Mouse (Mus musculus): ENCODE measurements around the gene Arhgef10l. TPM values are rescaled to one million over a fixed set of nuclear protein-coding genes. Genes with fewer than 3 reads are reported as not detected.
A peak's percentile ranks its signal among the peaks of the same experiment; 100 is the strongest.

Gene Arhgef10l
- polyA plus RNA-seq, 1 experiment from 2014 or later, result 5.4 TPM

- Histone ChIP-seq H3K27me3 (replicated peaks; ENCODE audit: control insufficient read depth, insufficient read depth, low read length) (no peaks in the 10 kb centered on the region), H3K4me2 (replicated peaks; ENCODE audit: low read depth) (no peak overlapping the region), H3K4me1 (replicated peaks; ENCODE audit: control insufficient read depth, insufficient read depth, low read length) (no peaks in the 10 kb centered on the region), H3K9me3 (ENCODE audit: control insufficient read depth) (no peaks in the 10 kb centered on the region; the same call in 1 of the 2 replicates), H3K9ac (ENCODE audit: low read depth, low read length) (no peak overlapping the region), H3K36me3 (ENCODE audit: control insufficient read depth, insufficient read depth) (peaks cover 7% of the 10 kb centered on the region), H3K27ac (ENCODE audit: low read depth, low read length) (no peak overlapping the region), H3K4me3 (ENCODE audit: low read depth, low read length) (no peak overlapping the region)
- TF ChIP-seq CTCF (IDR thresholded peaks at IDR 0.05; ENCODE audit: low read depth), result peak; percentile 93
- 30% methylated on average over 11 of the region's 11 CpGs for WGBS
- ATAC-seq, result peak; percentile 59; the same call in 1 of the 2 replicates
Observed at GRCm38 (mm10) chr4:140592217-140592759, 73.5 kb downstream of the Arhgef10l start.

DNA sequence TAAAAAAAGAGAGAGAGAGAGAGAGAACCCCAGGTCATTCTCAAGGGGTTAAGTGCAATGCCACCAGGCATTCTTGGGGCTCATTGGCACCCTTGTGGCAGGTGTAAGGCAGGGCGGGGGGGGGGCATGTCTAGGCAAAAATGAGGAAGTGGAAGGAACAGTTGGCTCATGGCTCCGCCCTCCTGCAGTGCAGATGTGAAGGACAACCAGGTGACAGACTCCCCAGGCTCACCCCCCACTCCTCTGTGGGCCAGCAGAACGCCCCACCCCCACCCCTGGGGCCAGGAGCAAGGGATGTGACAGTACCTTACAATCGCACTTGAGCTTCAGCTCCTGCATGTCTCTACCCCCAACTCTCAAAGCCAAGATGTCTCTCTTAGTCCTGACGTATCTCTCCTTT is 79.3 kb downstream of the Arhgef10l start:
- Histone ChIP-seq H3K27ac (ENCODE audit: low read depth, low read length) (no peak overlapping the region), H3K27me3 (replicated peaks; ENCODE audit: control insufficient read depth, insufficient read depth, low read length) (no peaks in the 10 kb centered on the region), H3K9ac (ENCODE audit: low read depth, low read length) (no peak overlapping the region), H3K36me3 (ENCODE audit: control insufficient read depth, insufficient read depth) (peaks cover 22% of the 10 kb centered on the region), H3K4me3 (ENCODE audit: low read depth, low read length) (no peak overlapping the region), H3K9me3 (ENCODE audit: control insufficient read depth) (no peaks in the 10 kb centered on the region), H3K4me1 (replicated peaks; ENCODE audit: control insufficient read depth, insufficient read depth, low read length) (no peaks in the 10 kb centered on the region), H3K4me2 (replicated peaks; ENCODE audit: low read depth) (no peak overlapping the region)
- no peak for ATAC-seq
- 69% methylated on average over 5 of the region's 5 CpGs for WGBS
- TF ChIP-seq CTCF (IDR thresholded peaks at IDR 0.05; ENCODE audit: low read depth), result no peak

- no peaks in the 10 kb centered on the region for H3K27me3 ChIP-seq (replicated peaks; ENCODE audit: control insufficient read depth, insufficient read depth, low read length)
- WGBS, result 41% methylated on average over 5 of the region's 5 CpGs
- no peaks in the 10 kb centered on the region for H3K4me1 ChIP-seq (replicated peaks; ENCODE audit: control insufficient read depth, insufficient read depth, low read length)
- H3K9ac ChIP-seq (ENCODE audit: low read depth, low read length), result no peak overlapping the region
- H3K4me3 ChIP-seq (ENCODE audit: low read depth, low read length), result no peak overlapping the region
- H3K9me3 ChIP-seq (ENCODE audit: control insufficient read depth), result no peaks in the 10 kb centered on the region
- TF ChIP-seq CTCF (IDR thresholded peaks at IDR 0.05; ENCODE audit: low read depth), result no peak
- H3K4me2 ChIP-seq (replicated peaks; ENCODE audit: low read depth), result no peak overlapping the region
- no peak for ATAC-seq
- no peak overlapping the region for H3K27ac ChIP-seq (ENCODE audit: low read depth, low read length)
- peaks cover 35% of the 10 kb centered on the region for H3K36me3 ChIP-seq (ENCODE audit: control insufficient read depth, insufficient read depth)
Observed at GRCm38 (mm10) chr4:140584240-140584639, 81.6 kb downstream of the Arhgef10l start.

DNA sequence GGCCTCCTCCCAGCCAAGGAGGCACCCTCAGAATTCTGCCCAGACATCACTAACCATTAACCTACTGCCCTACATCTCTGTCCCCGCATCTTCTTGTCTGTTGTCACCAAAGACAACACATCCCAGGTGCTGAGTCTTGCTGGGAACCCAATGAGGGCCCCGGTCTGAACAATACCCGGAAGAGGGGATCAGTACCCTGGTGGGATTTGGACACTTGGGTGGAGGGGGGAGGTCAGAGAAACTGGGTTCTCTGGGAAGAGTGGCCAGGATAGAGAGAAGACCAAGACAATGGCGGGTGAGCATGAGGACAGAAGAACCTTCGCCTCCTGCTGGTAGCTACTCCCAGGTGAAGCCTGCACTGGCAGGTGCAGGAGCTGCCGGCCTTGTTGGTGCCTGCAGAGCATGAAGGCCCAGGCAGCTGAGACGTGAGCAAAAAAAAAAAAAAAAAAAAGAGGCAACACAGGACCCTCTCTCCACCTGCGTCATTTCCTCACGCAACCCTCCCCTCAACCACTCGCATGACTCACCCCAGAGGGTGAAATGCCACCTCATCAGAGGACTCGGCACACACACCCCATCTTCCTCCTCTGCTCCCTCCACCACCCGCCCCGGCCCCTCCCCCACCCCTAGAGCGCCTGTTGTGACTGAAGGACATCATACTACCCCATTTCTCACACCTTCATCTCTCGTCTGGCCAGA is 83.3 kb downstream of the Arhgef10l start:
- H3K27me3 ChIP-seq (replicated peaks; ENCODE audit: control insufficient read depth, insufficient read depth, low read length), result no peaks in the 10 kb centered on the region
- peaks cover 41% of the 10 kb centered on the region for H3K36me3 ChIP-seq (ENCODE audit: control insufficient read depth, insufficient read depth)
- H3K9ac ChIP-seq (ENCODE audit: low read depth, low read length), result no peak overlapping the region
- no peaks in the 10 kb centered on the region for H3K4me1 ChIP-seq (replicated peaks; ENCODE audit: control insufficient read depth, insufficient read depth, low read length)
- no peak for TF ChIP-seq CTCF (IDR thresholded peaks at IDR 0.05; ENCODE audit: low read depth)
- ATAC-seq, result no peak
- WGBS, result 81% methylated on average over 15 of the region's 15 CpGs
- no peak overlapping the region for H3K4me2 ChIP-seq (replicated peaks; ENCODE audit: low read depth)
- H3K4me3 ChIP-seq (ENCODE audit: low read depth, low read length), result no peak overlapping the region
- H3K27ac ChIP-seq (ENCODE audit: low read depth, low read length), result no peak overlapping the region
- H3K9me3 ChIP-seq (ENCODE audit: control insufficient read depth), result no peaks in the 10 kb centered on the region

DNA sequence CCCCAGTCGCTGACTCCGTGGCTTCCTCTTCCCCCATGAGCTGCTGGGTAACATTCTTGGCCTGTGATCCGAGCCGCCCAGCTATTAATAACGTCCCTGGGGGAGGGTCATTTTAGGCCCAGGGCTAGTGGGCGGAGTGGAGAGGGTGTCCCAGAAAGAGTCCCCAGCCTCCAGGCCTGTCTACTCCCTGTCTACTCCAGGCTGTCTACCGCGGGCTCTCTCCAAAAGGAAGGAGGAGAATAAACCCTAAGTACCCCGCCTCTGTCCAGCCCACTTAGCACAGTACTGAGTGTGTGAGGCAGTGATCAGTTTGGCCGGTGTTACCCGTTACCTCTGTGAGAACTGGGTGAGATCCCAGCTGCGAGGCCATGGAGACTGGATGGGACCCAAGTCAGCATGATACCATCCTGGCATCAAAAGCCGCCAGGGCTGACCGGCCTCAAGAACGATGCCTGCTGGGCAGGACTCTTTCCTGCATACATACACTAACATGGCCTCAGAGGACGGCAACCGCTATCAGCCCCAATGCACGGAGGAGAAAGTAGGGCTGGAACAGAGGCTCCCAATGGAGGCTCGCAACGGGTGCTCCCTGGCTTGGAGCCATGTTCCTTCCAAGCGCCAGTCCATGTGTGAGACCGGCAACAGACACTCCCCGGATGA is 84.0 kb downstream of the Arhgef10l start:
- ATAC-seq, result no peak
- 79% methylated on average over 23 of the region's 23 CpGs for WGBS

GRCm38 (mm10) chr4:140581341-140581729 is 84.5 kb downstream of the Arhgef10l start:
- Histone ChIP-seq H3K27ac (ENCODE audit: low read depth, low read length) (no peak overlapping the region), H3K27me3 (replicated peaks; ENCODE audit: control insufficient read depth, insufficient read depth, low read length) (no peaks in the 10 kb centered on the region), H3K9ac (ENCODE audit: low read depth, low read length) (no peak overlapping the region), H3K4me2 (replicated peaks; ENCODE audit: low read depth) (no peak overlapping the region), H3K4me1 (replicated peaks; ENCODE audit: control insufficient read depth, insufficient read depth, low read length) (no peaks in the 10 kb centered on the region), H3K4me3 (ENCODE audit: low read depth, low read length) (no peak overlapping the region), H3K9me3 (ENCODE audit: control insufficient read depth) (no peaks in the 10 kb centered on the region), H3K36me3 (ENCODE audit: control insufficient read depth, insufficient read depth) (peaks cover 39% of the 10 kb centered on the region)
- no peak for TF ChIP-seq CTCF (IDR thresholded peaks at IDR 0.05; ENCODE audit: low read depth)
- WGBS, result 85% methylated on average over 16 of the region's 16 CpGs
- no peak for ATAC-seq

More for the DNA sequence above, 84.0 kb downstream of the Arhgef10l start:
- Histone ChIP-seq H3K9ac (ENCODE audit: low read depth, low read length) (no peak overlapping the region), H3K4me2 (replicated peaks; ENCODE audit: low read depth) (no peak overlapping the region), H3K27ac (ENCODE audit: low read depth, low read length) (no peak overlapping the region), H3K36me3 (ENCODE audit: control insufficient read depth, insufficient read depth) (peaks cover 39% of the 10 kb centered on the region), H3K9me3 (ENCODE audit: control insufficient read depth) (no peaks in the 10 kb centered on the region), H3K4me1 (replicated peaks; ENCODE audit: control insufficient read depth, insufficient read depth, low read length) (no peaks in the 10 kb centered on the region), H3K27me3 (replicated peaks; ENCODE audit: control insufficient read depth, insufficient read depth, low read length) (no peaks in the 10 kb centered on the region), H3K4me3 (ENCODE audit: low read depth, low read length) (no peak overlapping the region)
- no peak for TF ChIP-seq CTCF (IDR thresholded peaks at IDR 0.05; ENCODE audit: low read depth)
